12 mouse cellular contexts compared by ENCODE assay signal in genomic region chr7:67715176-67715575, GRCm38 (mm10). TPM values are rescaled to one million over a fixed set of nuclear protein-coding genes. Genes with fewer than 3 reads are reported as not detected.
A peak's percentile ranks its signal among the peaks of the same experiment; 100 is the strongest.
DNase-seq lines count a peak whose midpoint lies in the region.
"Had no signal": no experiment of that assay in that cellular context is flagged by ENCODE, and none has a peak within 500 bp of the region (broad histone marks: within the 10 kb centered on the region; RNA-seq: fewer than 3 reads in every experiment).

No protein-coding gene starts in this region.

- 65% methylated on average over 7 of the region's 7 CpGs for WGBS in embryonic facial prominence, embryonic 10.5 days
- WGBS in limb, embryonic 10.5 days = 85% methylated on average over 7 of the region's 7 CpGs

- peak overlapping the region; percentile 48; the same call in 1 of the 2 replicates for H3K27ac ChIP-seq in embryonic facial prominence, embryonic 10.5 days (replicated peaks)
- 0 out of 2 replicates have a peak overlapping the region, but pooled peaks have one; percentile 19 for H3K27ac ChIP-seq in limb, embryonic 10.5 days

- no peaks in the 10 kb centered on the region for H3K27me3 ChIP-seq in embryonic facial prominence, embryonic 10.5 days (replicated peaks; ENCODE audit: low read depth, poor library complexity, severe bottlenecking)
- no peaks in the 10 kb centered on the region for H3K27me3 ChIP-seq in limb, embryonic 10.5 days (ENCODE audit: low read depth, poor library complexity, severe bottlenecking)

- H3K4me3 ChIP-seq in embryonic facial prominence, embryonic 10.5 days = no peak overlapping the region
- no peak overlapping the region for H3K4me3 ChIP-seq in limb, embryonic 10.5 days
- H3K4me3 ChIP-seq: myocyte had no signal

- DNase-seq in kidney, postnatal 14 days = peak; percentile 45
- DNase-seq in kidney, postnatal 4 days = no peak
- DNase-seq in embryonic facial prominence, embryonic 10.5 days (ENCODE audit: low spot score) = no peak
- DNase-seq in heart, adult 9 months (ENCODE audit: low spot score in 2 of 2) = peak; percentile 58 to 72
- DNase-seq in limb, embryonic 10.5 days (ENCODE audit: low spot score) = no peak
- DNase-seq in cerebellum, postnatal 14 days = no peak
- DNase-seq in testis, postnatal 10 days (ENCODE audit: low spot score) = no peak
- DNase-seq in retina, postnatal 1 day = no peak
- DNase-seq: cerebellum, adult 9-10 months; lung, postnatal 14 days; thymus, adult 2 months had no signal

- peaks cover 79% of the 10 kb centered on the region for H3K36me3 ChIP-seq in embryonic facial prominence, embryonic 10.5 days (replicated peaks)
- peaks cover 97% of the 10 kb centered on the region for H3K36me3 ChIP-seq in limb, embryonic 10.5 days

- H3K4me1 ChIP-seq in embryonic facial prominence, embryonic 10.5 days = peaks cover 25% of the 10 kb centered on the region
- no peaks in the 10 kb centered on the region for H3K4me1 ChIP-seq in limb, embryonic 10.5 days

- H3K9me3 ChIP-seq in embryonic facial prominence, embryonic 10.5 days = no peaks in the 10 kb centered on the region; the same call in 1 of the 2 replicates
- H3K9me3 ChIP-seq in limb, embryonic 10.5 days (replicated peaks) = no peaks in the 10 kb centered on the region

RNA-seq across cellular contexts. Expression of gene Synm, which starts 44.4 kb away (rescaled TPM):
- polyA plus RNA-seq in embryonic facial prominence, embryonic 10.5 days (2016; fragmentation: Nextera tagmentation; extraction: Ambion mirVana) = 2.1 and 2.9 TPM in 2 replicates
- 0.15 and 0.29 TPM in 2 replicates for polyA plus RNA-seq in limb, embryonic 10.5 days (2016; fragmentation: Nextera tagmentation; extraction: Ambion mirVana)

Comparison
In these comparisons a context has a peak if more than half of its experiments do, and no peak if none do; other contexts are left out.
1. DNase-seq: peak in kidney, postnatal 14 days (single experiment) and heart, adult 9 months (2 of 2); none in kidney, postnatal 4 days (0 of 2), embryonic facial prominence, embryonic 10.5 days (single experiment), limb, embryonic 10.5 days (single experiment), cerebellum, postnatal 14 days (0 of 2), testis, postnatal 10 days (single experiment) and retina, postnatal 1 day (single experiment).